Mouse (Mus musculus) small intestine, adult 2 months (tissue): Measurements from ENCODE around the gene Trmt13.

ENCODE experiments used
- CTCF ChIP-seq: fragments of 200-500 bp; IDR thresholded peaks from 2 replicates; pipeline ENCODE4 v1.5.1; 2012; ENCODE audit warnings: low read depth, mild to moderate bottlenecking, control low read depth, inconsistent platforms, low read length, moderate library complexity, mixed read lengths; ENCODE audit not compliant: insufficient replicate concordance, insufficient read length; ENCODE audit errors: extremely low read depth
- POLR2A ChIP-seq: fragments of 200-500 bp; IDR thresholded peaks from 2 replicates; pipeline ENCODE4 v1.6.1; 2012; ENCODE audit warnings: low read depth, mild to moderate bottlenecking, control low read depth, inconsistent platforms, low read length, moderate library complexity

DNA sequence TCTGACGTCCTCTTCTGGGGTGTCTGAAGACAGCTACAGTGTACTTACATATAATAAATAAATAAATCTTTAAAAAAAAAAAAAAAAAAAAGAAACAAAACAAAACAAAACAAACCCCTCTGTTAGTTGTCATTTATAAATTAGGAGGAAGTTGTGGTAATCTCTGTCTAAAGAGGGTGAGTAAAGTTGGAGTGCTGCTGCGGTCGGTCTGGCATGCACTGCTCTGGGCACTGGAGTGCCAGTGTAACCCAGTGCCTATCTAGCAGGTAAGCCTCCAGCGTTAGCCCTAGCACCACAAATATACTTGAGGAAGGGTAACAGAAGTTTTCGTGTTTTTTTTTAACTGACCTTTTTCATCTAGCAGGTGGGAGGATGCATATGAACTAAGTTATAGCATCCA, 13.4 kb downstream of the Trmt13 start:
- no peak for TF ChIP-seq CTCF
- TF ChIP-seq POLR2A, result no peak
